Mouse (Mus musculus) effector memory CD4-positive, alpha-beta T cell, adult 7 months (primary cell): ENCODE data around the gene Zfp352. TPM values are rescaled to one million over a fixed set of nuclear protein-coding genes. Genes with fewer than 3 reads are reported as not detected.

Experiments
- polyA plus RNA-seq: library from polyadenylated mRNA; unstranded; fragments of 100-300 nt; shearing (Covaris generic); gene quantifications from one replicate; pipeline ENCODE4 v1.2.1, GENCODE M21; 2017

The Zfp352 gene
- 0.83 TPM for polyA plus RNA-seq

GRCm38 (mm10) chr4:90218520-90218919, at the start of gene Zfp352:
Gene Zfp352 (plus strand): TSS chr4:90218820.

